Mouse (Mus musculus): ENCODE data around the gene Ccdc194.

Gene Ccdc194

GRCm38 (mm10) chr8:71477196-71477845 is 48.2 kb downstream of the Ccdc194 start:
- in situ Hi-C loops (cut with MseI, MboI), result no loop called here

- in situ Hi-C loops (cut with MseI, MboI), result no loop called here
These were observed 49.2 kb downstream of the Ccdc194 start for GRCm38 (mm10) chr8:71476099-71476940.

GRCm38 (mm10) chr8:71475702-71476075 is 49.8 kb downstream of the Ccdc194 start:
- in situ Hi-C loops (cut with MseI, MboI), result no loop called here

GRCm38 (mm10) chr8:71474785-71475701 is 50.5 kb downstream of the Ccdc194 start:
- in situ Hi-C loops (cut with MseI, MboI), result no loop called here

- in situ Hi-C loops (cut with MseI, MboI), result no loop called here
These were observed 51.2 kb downstream of the Ccdc194 start for GRCm38 (mm10) chr8:71474344-71474743.

- in situ Hi-C loops (cut with MseI, MboI), result no loop called here
These were observed 52.7 kb downstream of the Ccdc194 start for GRCm38 (mm10) chr8:71472601-71473386.

- in situ Hi-C loops (cut with MseI, MboI), result no loop called here
These were observed 53.6 kb downstream of the Ccdc194 start for GRCm38 (mm10) chr8:71471861-71472260.

GRCm38 (mm10) chr8:71470913-71471255 is 54.6 kb downstream of the Ccdc194 start:
- in situ Hi-C loops (cut with MseI, MboI), result no loop called here

GRCm38 (mm10) chr8:71470146-71470912 is 55.2 kb downstream of the Ccdc194 start:
- in situ Hi-C loops (cut with MseI, MboI), result no loop called here

Data from mouse trophoblast stem cell (cell line).